Mouse (Mus musculus) E14TG2a.4 (cell line): Measurements from ENCODE around the gene Ebf1.

Experiments used
- CTCF ChIP-seq: conservative IDR thresholded peaks from 2 replicates; pipeline ENCODE4 v1.5.1; 2014; ENCODE audit warnings: low read length
- POU5F1 ChIP-seq: IDR thresholded peaks from 2 replicates; pipeline ENCODE4 v1.6.1; 2014; ENCODE audit warnings: low read length, borderline replicate concordance

- TF ChIP-seq POU5F1 (no peak), CTCF (no peak)
These were observed 88.7 kb downstream of the Ebf1 start for GRCm38 (mm10) chr11:44705811-44706210.
